Mouse (Mus musculus) thymus, adult 18-20 months (tissue): ENCODE measurements around the gene Noc3l.

Experiments
- DNase-seq, 2 experiments: peaks; one replicate each; pipeline ENCODE4 v3.0.0; 2022; ENCODE audit warnings: mixed read lengths in 2 of 2

Noc3l gene

GRCm38 (mm10) chr19:38818766-38819426, at the start of gene Noc3l:
Gene Noc3l (minus strand): TSS chr19:38819237.
- DNase-seq: peak; percentile 80 to 82

GRCm38 (mm10) chr19:38862523-38862922, 43.5 kb upstream of the Noc3l start:
- DNase-seq: no peak

- no peak for DNase-seq
Measured at GRCm38 (mm10) chr19:38858224-38858623, 39.2 kb upstream of the Noc3l start.

- no peak for DNase-seq
Measured at GRCm38 (mm10) chr19:38846373-38846772, 27.3 kb upstream of the Noc3l start.

GRCm38 (mm10) chr19:38844817-38845216, 25.8 kb upstream of the Noc3l start:
- no peak for DNase-seq

- peak; percentile 7 to 22 for DNase-seq
Measured at GRCm38 (mm10) chr19:38837171-38837641, 18.2 kb upstream of the Noc3l start.

- peak; percentile 65 to 70 for DNase-seq
Measured at GRCm38 (mm10) chr19:38836438-38837170, 17.6 kb upstream of the Noc3l start, which contains the start of gene Tbc1d12. Gene Tbc1d12 (plus strand): TSS chr19:38836579.

GRCm38 (mm10) chr19:38836084-38836437, 17.0 kb upstream of the Noc3l start:
- DNase-seq: no peak

GRCm38 (mm10) chr19:38833224-38833623, 14.2 kb upstream of the Noc3l start:
- DNase-seq: no peak

GRCm38 (mm10) chr19:38820186-38820804, 1.3 kb upstream of the Noc3l start:
- no peak for DNase-seq

GRCm38 (mm10) chr19:38819427-38819802, 378 bp upstream of the Noc3l start:
- no peak for DNase-seq

- DNase-seq: no peak
Measured at GRCm38 (mm10) chr19:38818191-38818590, 846 bp downstream of the Noc3l start.

- DNase-seq: no peak
Measured at GRCm38 (mm10) chr19:38798801-38799200, 20.2 kb downstream of the Noc3l start.

GRCm38 (mm10) chr19:38798291-38798690, 20.7 kb downstream of the Noc3l start:
- DNase-seq: no peak

GRCm38 (mm10) chr19:38796546-38796945, 22.5 kb downstream of the Noc3l start:
- DNase-seq: no peak

- DNase-seq: no peak
Measured at GRCm38 (mm10) chr19:38793563-38794045, 25.4 kb downstream of the Noc3l start.

GRCm38 (mm10) chr19:38787756-38788155, 31.3 kb downstream of the Noc3l start:
- no peak for DNase-seq

- no peak for DNase-seq
Measured at GRCm38 (mm10) chr19:38783542-38783941, 35.5 kb downstream of the Noc3l start.

GRCm38 (mm10) chr19:38778805-38779204, 40.2 kb downstream of the Noc3l start:
- no peak for DNase-seq

GRCm38 (mm10) chr19:38775548-38775947, 43.5 kb downstream of the Noc3l start:
- DNase-seq: no peak

- DNase-seq: no peak
Measured at GRCm38 (mm10) chr19:38766306-38766705, 52.7 kb downstream of the Noc3l start.

- no peak for DNase-seq
Measured at GRCm38 (mm10) chr19:38760441-38760840, 58.6 kb downstream of the Noc3l start.

GRCm38 (mm10) chr19:38758685-38759472, 60.2 kb downstream of the Noc3l start:
- DNase-seq: no peak
